Mouse (Mus musculus) kidney, postnatal 0 days (tissue): Measurements from ENCODE around the gene Rad9b. TPM values are rescaled to one million over a fixed set of nuclear protein-coding genes. Genes with fewer than 3 reads are reported as not detected.

Source experiments
- ATAC-seq: fragments of 200-750 bp; cut with Nextera tagmentation; replicated peaks from 2 replicates; pipeline ENCODE4 v1.8.0; 2017; ENCODE audit warnings: low read depth, moderate number of reproducible peaks, moderate TSS enrichment, moderate library complexity; ENCODE audit not compliant: low FRiP score
- DNase-seq: peaks from one replicate; pipeline ENCODE4 v3.0.0-alpha.2; 2016; ENCODE audit warnings: low spot score
- H3K27ac ChIP-seq: fragments of 300-500 bp; sonication (generic); 2 replicates; pipeline ENCODE4 v1.5.1; 2014; ENCODE audit warnings: mild to moderate bottlenecking
- H3K27me3 ChIP-seq: fragments of 300-500 bp; sonication (generic); 2 replicates; pipeline ENCODE4 v1.6.1; 2014; ENCODE audit warnings: low read length, mixed read lengths; ENCODE audit not compliant: insufficient read depth
- H3K36me3 ChIP-seq: fragments of 300-500 bp; sonication (generic); 2 replicates; pipeline ENCODE4 v1.6.1; 2014; ENCODE audit warnings: low read length, mixed read lengths; ENCODE audit not compliant: insufficient read depth
- H3K4me1 ChIP-seq: fragments of 300-500 bp; sonication (generic); replicated peaks from 2 replicates; pipeline ENCODE4 v1.6.1; 2014; ENCODE audit warnings: antibody characterized with exemption, low read length, mixed read lengths; ENCODE audit not compliant: insufficient read depth
- H3K4me2 ChIP-seq: fragments of 300-500 bp; sonication (generic); 2 replicates; pipeline ENCODE4 v1.6.1; 2014; ENCODE audit warnings: mild to moderate bottlenecking, low read length, moderate library complexity, mixed read lengths
- H3K4me3 ChIP-seq: fragments of 300-500 bp; sonication (generic); replicated peaks from 2 replicates; pipeline ENCODE4 v1.5.1; 2014; ENCODE audit warnings: low read depth, low read length
- H3K9ac ChIP-seq: fragments of 300-500 bp; sonication (generic); 2 replicates; pipeline ENCODE4 v1.6.1; 2014; ENCODE audit warnings: low read depth, low read length
- H3K9me3 ChIP-seq: fragments of 300-500 bp; sonication (generic); replicated peaks from 2 replicates; pipeline ENCODE4 v1.6.1; 2016; ENCODE audit warnings: low read length, inconsistent platforms, mixed read lengths
- CTCF ChIP-seq: IDR thresholded peaks from 2 replicates; pipeline ENCODE4 v1.5.1; 2016; ENCODE audit warnings: antibody characterized with exemption, low read depth, mild to moderate bottlenecking, moderate library complexity
- WGBS: fragments of 180-500 bp; shearing (Covaris S2); extraction: QIAGEN DNeasy Blood & Tissue Kit; methylation state at CpG from one replicate; pipeline ENCODE4 v1.1.7; 2014; 5-methylcytosine and 5-hydroxymethylcytosine counted together
- polyA plus RNA-seq: library from polyadenylated mRNA; unstranded; fragments of >200 nt; fragmentation: Nextera tagmentation; extraction: Ambion mirVana; gene quantifications from 2 replicates; pipeline ENCODE4 v1.2.1, GENCODE M21; 2015

Rad9b gene
- polyA plus RNA-seq, 1 experiment from 2014 or later: 11.8 TPM

DNA sequence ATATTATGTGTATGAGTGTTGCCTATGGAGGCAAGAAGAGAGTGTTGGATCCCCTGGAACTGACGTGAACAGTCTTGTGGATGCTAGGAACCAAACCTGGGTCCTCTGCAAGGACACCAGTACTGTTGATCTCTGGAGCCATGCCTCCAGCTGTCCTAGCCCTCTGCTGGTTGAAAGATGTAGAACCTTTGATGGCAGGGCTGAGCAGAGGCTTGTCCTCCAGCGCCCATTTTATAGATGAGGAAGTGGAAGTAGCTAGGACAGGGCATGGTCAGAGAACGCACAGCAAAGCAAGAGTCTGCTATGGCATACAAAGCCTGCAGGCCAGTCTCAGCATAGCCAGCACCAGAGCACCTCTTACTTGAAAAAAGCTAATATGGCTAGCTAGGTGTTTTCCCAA is 35.9 kb downstream of the Rad9b start:
- Histone ChIP-seq H3K4me2 (no peak overlapping the region), H3K4me1 (peaks cover 8% of the 10 kb centered on the region; the same call in 1 of the 2 replicates), H3K27ac (no peak overlapping the region), H3K4me3 (no peak overlapping the region), H3K9ac (no peak overlapping the region), H3K27me3 (no peaks in the 10 kb centered on the region), H3K9me3 (no peaks in the 10 kb centered on the region), H3K36me3 (peaks cover 36% of the 10 kb centered on the region; the same call in 1 of the 2 replicates)
- DNase-seq (peak; percentile 18), ATAC-seq (no peak)
- 78% methylated on average over 3 of the region's 3 CpGs for WGBS
- peak; percentile 56 for TF ChIP-seq CTCF

DNA sequence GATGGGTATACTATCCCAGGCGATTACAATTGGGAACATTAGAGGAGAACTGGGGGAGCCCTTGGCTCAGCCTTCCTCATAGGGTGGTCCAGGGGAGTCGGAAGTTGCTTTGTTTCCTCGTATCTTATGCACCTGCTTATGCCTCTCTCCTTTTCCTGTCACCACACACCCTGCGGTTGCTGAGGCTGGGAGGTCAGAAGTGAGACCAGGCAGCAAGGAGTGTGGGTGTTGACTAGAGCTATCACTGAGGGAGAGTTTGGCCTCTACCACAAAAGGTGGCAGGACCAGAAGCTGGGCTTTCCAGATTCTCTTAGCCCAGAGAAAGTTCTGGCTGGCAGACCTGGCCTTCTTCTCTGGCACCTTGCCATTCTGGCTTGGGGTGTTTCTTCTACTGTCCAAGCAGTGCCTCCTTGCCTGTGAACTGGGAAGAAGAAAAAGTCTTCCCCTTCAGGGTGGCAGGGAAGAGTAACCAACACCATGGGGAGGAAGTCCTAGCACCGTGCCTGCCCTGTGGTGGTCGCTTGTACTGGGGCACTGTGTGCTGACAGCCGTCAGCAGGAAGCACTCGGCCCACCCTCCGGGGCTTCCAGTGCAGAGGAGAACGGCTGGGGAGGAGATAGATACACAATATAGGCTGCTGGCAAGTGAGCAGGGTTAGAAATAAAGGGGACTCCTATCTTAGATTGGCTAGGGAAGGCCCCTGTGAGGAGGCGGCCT is 36.5 kb downstream of the Rad9b start:
- Histone ChIP-seq H3K27me3 (no peaks in the 10 kb centered on the region), H3K4me2 (no peak overlapping the region), H3K4me1 (peaks cover 10% of the 10 kb centered on the region; the same call in 1 of the 2 replicates), H3K9ac (no peak overlapping the region), H3K4me3 (no peak overlapping the region), H3K27ac (no peak overlapping the region), H3K36me3 (peaks cover 37% of the 10 kb centered on the region; the same call in 1 of the 2 replicates), H3K9me3 (no peaks in the 10 kb centered on the region)
- no peak for TF ChIP-seq CTCF
- no peak for DNase-seq
- no peak for ATAC-seq
- WGBS: 78% methylated on average over 11 of the region's 11 CpGs

DNA sequence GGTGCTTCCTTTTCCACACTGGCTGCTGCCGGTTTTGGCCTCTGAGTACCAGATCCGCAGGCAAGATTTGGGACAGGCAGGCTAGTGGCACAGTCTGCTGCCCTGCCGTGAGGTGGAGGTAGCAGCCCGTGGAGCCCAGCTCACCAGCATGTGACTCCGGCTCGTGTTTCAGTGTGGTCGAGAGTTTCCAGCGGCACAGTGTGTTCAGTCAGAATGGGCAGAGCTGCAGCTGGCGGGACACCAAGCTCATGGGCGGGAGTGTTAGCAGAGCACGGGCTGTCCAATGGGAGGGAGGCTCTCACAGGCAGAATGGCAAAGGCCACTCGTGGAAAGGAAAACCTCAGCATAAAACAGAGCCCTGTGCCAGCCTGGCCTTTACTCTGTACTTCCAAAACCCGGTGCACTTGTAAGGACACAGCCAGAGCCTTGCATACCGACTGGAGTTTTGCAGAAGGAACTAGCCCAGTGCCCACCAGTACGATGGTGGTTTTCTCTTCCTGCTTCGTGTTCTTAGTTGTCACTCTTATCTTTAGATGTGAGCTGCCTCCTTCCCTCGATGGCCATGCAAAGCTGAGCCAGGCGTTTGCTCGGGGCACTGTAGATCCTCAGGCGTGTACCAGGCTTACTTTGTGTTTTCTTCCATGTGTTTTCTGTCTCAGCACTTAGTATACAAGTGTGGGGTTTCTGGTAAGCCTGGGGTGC is 38.9 kb downstream of the Rad9b start:
- peak; percentile 86 for DNase-seq
- WGBS: 36% methylated on average over 20 of the region's 20 CpGs

DNA sequence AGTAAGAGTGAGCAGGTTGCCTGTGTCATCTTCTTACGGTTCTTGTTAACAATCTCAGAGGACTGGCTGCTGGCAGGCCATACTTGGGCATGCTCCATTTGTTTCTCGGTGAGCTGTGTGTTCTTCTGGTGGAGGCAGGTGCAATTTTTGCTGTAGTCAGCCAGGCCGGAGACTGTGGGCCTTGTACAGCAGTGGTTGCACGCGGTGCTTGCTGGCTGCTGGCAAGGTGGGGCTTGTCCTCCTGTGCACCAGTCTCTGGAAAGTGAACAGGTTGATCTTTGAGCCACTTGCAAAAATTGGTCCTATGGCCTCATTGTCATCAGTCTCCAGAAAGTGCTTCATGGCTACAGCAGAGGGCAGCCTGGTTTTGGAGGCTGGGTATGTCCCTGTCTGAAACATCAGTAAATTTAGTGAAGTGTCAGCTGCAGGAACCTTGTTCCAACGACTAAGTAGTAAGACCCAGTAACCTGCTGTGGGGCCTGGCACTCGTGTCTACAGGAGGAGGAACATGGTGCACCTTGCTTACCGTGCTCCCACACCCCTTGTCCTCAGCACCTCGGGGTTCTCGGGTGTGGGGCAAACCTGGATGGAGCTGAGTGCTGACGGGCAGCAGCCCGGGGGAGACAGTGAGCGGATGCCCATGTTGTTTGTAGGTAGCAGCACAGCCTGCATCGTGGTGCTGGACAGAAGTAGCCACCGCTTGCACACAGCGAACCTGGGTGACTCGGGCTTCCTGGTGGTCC is 40.9 kb downstream of the Rad9b start:
- no peak overlapping the region for H3K4me3 ChIP-seq
- H3K4me1 ChIP-seq: peaks cover 10% of the 10 kb centered on the region; the same call in 1 of the 2 replicates
- H3K9me3 ChIP-seq: no peaks in the 10 kb centered on the region
- no peak overlapping the region for H3K27ac ChIP-seq
- ATAC-seq: no peak
- DNase-seq: no peak
- H3K4me2 ChIP-seq: no peak overlapping the region
- no peaks in the 10 kb centered on the region for H3K27me3 ChIP-seq
- no peak overlapping the region for H3K9ac ChIP-seq
- TF ChIP-seq CTCF: no peak
- WGBS: 79% methylated on average over 17 of the region's 17 CpGs
- peaks cover 25% of the 10 kb centered on the region for H3K36me3 ChIP-seq

More for the DNA sequence above, 38.9 kb downstream of the Rad9b start:
- TF ChIP-seq CTCF: peak; percentile 59
- Histone ChIP-seq H3K9ac (no peak overlapping the region), H3K9me3 (no peaks in the 10 kb centered on the region), H3K4me1 (peaks cover 10% of the 10 kb centered on the region; the same call in 1 of the 2 replicates), H3K4me3 (no peak overlapping the region), H3K27ac (peak overlapping the region; percentile 73), H3K4me2 (no peak overlapping the region), H3K27me3 (no peaks in the 10 kb centered on the region), H3K36me3 (peaks cover 28% of the 10 kb centered on the region)
- ATAC-seq: peak; percentile 95

DNA sequence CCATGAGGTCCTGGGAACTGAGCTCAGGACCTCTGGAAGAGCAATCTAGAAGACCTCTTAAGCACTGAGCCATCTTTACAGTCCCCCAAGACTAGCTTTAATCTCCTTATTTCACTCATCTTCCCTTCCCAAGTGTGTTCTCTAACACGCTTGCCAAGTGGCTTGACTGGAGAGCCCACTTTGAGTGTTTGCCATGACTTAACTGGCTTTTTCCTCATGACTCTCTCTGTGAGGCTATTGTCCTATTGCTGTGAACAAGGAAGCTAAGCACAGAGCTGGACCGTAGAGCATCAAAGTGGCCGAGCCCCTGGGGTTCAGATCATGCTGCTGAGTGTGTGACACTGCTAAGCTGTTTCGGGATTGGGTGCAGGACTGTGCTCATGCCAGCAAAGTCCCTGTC is 41.7 kb downstream of the Rad9b start:
- no peak for DNase-seq
- ATAC-seq: no peak
- Histone ChIP-seq H3K36me3 (peaks cover 20% of the 10 kb centered on the region), H3K4me2 (no peak overlapping the region), H3K27me3 (no peaks in the 10 kb centered on the region), H3K9me3 (no peaks in the 10 kb centered on the region), H3K9ac (no peak overlapping the region), H3K27ac (no peak overlapping the region), H3K4me3 (no peak overlapping the region), H3K4me1 (peaks cover 10% of the 10 kb centered on the region; the same call in 1 of the 2 replicates)
- TF ChIP-seq CTCF: no peak
- 93% methylated on average over 4 of the region's 4 CpGs for WGBS

DNA sequence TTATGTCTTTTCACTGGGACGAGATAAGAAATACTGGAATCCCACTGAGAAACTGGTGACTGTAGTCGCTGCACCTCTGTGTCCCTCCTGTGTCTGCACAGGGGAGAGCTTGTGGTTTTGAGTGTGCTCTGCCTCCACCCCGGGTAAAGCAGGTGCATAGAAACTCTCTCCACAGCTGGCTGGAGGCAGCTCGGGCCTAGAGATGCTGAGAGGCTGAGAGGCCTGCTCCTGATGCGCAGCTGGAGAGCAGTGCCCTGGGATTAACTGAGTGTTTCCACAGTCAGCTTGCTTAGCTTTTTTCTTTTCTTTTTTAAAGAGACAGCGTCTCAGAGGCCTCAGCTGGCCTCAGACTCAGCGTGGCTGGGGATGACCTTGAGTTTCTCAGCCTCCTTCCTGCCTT is 42.3 kb downstream of the Rad9b start:
- H3K27me3 ChIP-seq: no peaks in the 10 kb centered on the region
- no peak overlapping the region for H3K4me3 ChIP-seq
- no peaks in the 10 kb centered on the region for H3K9me3 ChIP-seq
- ATAC-seq: no peak
- H3K4me2 ChIP-seq: no peak overlapping the region
- WGBS: 70% methylated on average over 7 of the region's 7 CpGs
- H3K36me3 ChIP-seq: peaks cover 14% of the 10 kb centered on the region
- H3K9ac ChIP-seq: no peak overlapping the region
- no peak overlapping the region for H3K27ac ChIP-seq
- no peak for TF ChIP-seq CTCF
- no peak for DNase-seq
- peaks cover 10% of the 10 kb centered on the region; the same call in 1 of the 2 replicates for H3K4me1 ChIP-seq
